Mouse (Mus musculus) testis, adult 2 months (tissue): ENCODE results near the gene Etfrf1. TPM values are rescaled to one million over a fixed set of nuclear protein-coding genes. Genes with fewer than 3 reads are reported as not detected.

ENCODE experiments used
- H3K27ac ChIP-seq: fragments of 200-500 bp; 2 replicates; pipeline ENCODE4 v1.5.1; 2012; ENCODE audit warnings: low read depth, low read length; ENCODE audit not compliant: control insufficient read depth, insufficient read depth
- H3K27me3 ChIP-seq: fragments of 200-500 bp; 2 replicates; pipeline ENCODE4 v1.6.1; 2012; ENCODE audit warnings: mild to moderate bottlenecking, low read length, moderate library complexity; ENCODE audit not compliant: control insufficient read depth, insufficient read depth
- H3K36me3 ChIP-seq: fragments of 200-500 bp; 2 replicates; pipeline ENCODE4 v1.6.1; 2012; ENCODE audit warnings: mild to moderate bottlenecking, low read length; ENCODE audit not compliant: control insufficient read depth, insufficient read depth
- H3K4me1 ChIP-seq: fragments of 200-500 bp; 2 replicates; pipeline ENCODE4 v1.6.1; 2012; ENCODE audit warnings: low read length; ENCODE audit not compliant: control insufficient read depth, insufficient read depth
- H3K4me3 ChIP-seq: fragments of 200-500 bp; 2 replicates; pipeline ENCODE4 v1.5.1; 2012; ENCODE audit warnings: low read depth, mild to moderate bottlenecking, low read length, moderate library complexity, mixed read lengths; ENCODE audit not compliant: control insufficient read depth
- CTCF ChIP-seq: fragments of 200-500 bp; IDR thresholded peaks from 2 replicates; pipeline ENCODE4 v1.5.1; 2012; ENCODE audit warnings: low read depth, mild to moderate bottlenecking, inconsistent platforms, low read length, moderate library complexity; ENCODE audit not compliant: control insufficient read depth, insufficient read depth, insufficient replicate concordance
- POLR2A ChIP-seq: fragments of 200-500 bp; IDR thresholded peaks from 2 replicates; pipeline ENCODE4 v1.6.1; 2012; ENCODE audit warnings: low read depth, mild to moderate bottlenecking, inconsistent platforms, low read length, moderate library complexity; ENCODE audit not compliant: control insufficient read depth
- polyA plus RNA-seq: library from polyadenylated mRNA; depleted of rRNA; stranded (reverse); fragments of >200 nt; gene quantifications from 2 replicates; pipeline ENCODE4 v1.2.3, GENCODE M21; 2012; rRNA removed

The Etfrf1 gene
- polyA plus RNA-seq, 1 experiment = 6.3 TPM

- H3K27me3 ChIP-seq = no peaks in the 10 kb centered on the region
- no peaks in the 10 kb centered on the region for H3K36me3 ChIP-seq
- peak overlapping the region; percentile 90 for H3K4me3 ChIP-seq
- H3K4me1 ChIP-seq = peaks cover 10% of the 10 kb centered on the region
- H3K27ac ChIP-seq = peak overlapping the region; percentile 82
- TF ChIP-seq CTCF (no peak), POLR2A (no peak)
Observed at GRCm38 (mm10) chr6:145249291-145250184, 38.6 kb downstream of the Etfrf1 start.

- H3K27me3 ChIP-seq = no peaks in the 10 kb centered on the region
- H3K36me3 ChIP-seq = no peaks in the 10 kb centered on the region
- peaks cover 10% of the 10 kb centered on the region for H3K4me1 ChIP-seq
- peak within 1 kb of the TSS; percentile 82 for H3K27ac ChIP-seq
- peak within 1 kb of the TSS; percentile 90 for H3K4me3 ChIP-seq
- peak; percentile 45 for TF ChIP-seq POLR2A
- no peak for TF ChIP-seq CTCF
Observed at GRCm38 (mm10) chr6:145250185-145250791, 39.4 kb downstream of the Etfrf1 start, which contains the start of gene Kras. Gene Kras, minus strand, starts transcription at chr6:145250239.

GRCm38 (mm10) chr6:145250820-145251219 lies 39.9 kb downstream of the Etfrf1 start:
- peak overlapping the region; percentile 23 for H3K27ac ChIP-seq
- no peaks in the 10 kb centered on the region for H3K27me3 ChIP-seq
- peaks cover 10% of the 10 kb centered on the region for H3K4me1 ChIP-seq
- H3K4me3 ChIP-seq = peak overlapping the region; percentile 90
- no peaks in the 10 kb centered on the region for H3K36me3 ChIP-seq
- TF ChIP-seq POLR2A (0 out of 2 replicates have a peak, but pooled peaks have one; percentile 15), CTCF (no peak)

- Histone ChIP-seq H3K27me3 (no peaks in the 10 kb centered on the region), H3K4me3 (no peak overlapping the region), H3K36me3 (no peaks in the 10 kb centered on the region), H3K27ac (no peak overlapping the region), H3K4me1 (no peaks in the 10 kb centered on the region)
- TF ChIP-seq POLR2A (no peak), CTCF (no peak)
Observed at GRCm38 (mm10) chr6:145255952-145256700, 45.2 kb downstream of the Etfrf1 start.

GRCm38 (mm10) chr6:145256701-145257073 lies 45.8 kb downstream of the Etfrf1 start:
- Histone ChIP-seq H3K27ac (no peak overlapping the region), H3K4me3 (no peak overlapping the region), H3K27me3 (no peaks in the 10 kb centered on the region), H3K4me1 (no peaks in the 10 kb centered on the region), H3K36me3 (no peaks in the 10 kb centered on the region)
- TF ChIP-seq CTCF (no peak), POLR2A (no peak)

- Histone ChIP-seq H3K27ac (no peak overlapping the region), H3K36me3 (no peaks in the 10 kb centered on the region), H3K27me3 (no peaks in the 10 kb centered on the region), H3K4me3 (no peak overlapping the region), H3K4me1 (no peaks in the 10 kb centered on the region)
- TF ChIP-seq POLR2A (no peak), CTCF (no peak)
Observed at GRCm38 (mm10) chr6:145262314-145262713, 51.4 kb downstream of the Etfrf1 start.

Other genes starting within 250 kb of the Etfrf1 start
- gene Bcat1, start 134.9 kb upstream of the Etfrf1 start, polyA plus RNA-seq = 0.19 and 0.21 TPM in 2 replicates
- 1.8 and 2.4 TPM in 2 replicates for gene Lrmp, start 95.5 kb upstream of the Etfrf1 start, polyA plus RNA-seq
- 33.6 and 37.0 TPM in 2 replicates for gene Casc1, start 129 bp upstream of the Etfrf1 start, polyA plus RNA-seq
- gene Kras, start 39.1 kb downstream of the Etfrf1 start, polyA plus RNA-seq = 8.0 and 8.9 TPM in 2 replicates